Mouse (Mus musculus) stomach, embryonic 16.5 days (tissue): Measurements from ENCODE around the gene Il23a. TPM values are rescaled to one million over a fixed set of nuclear protein-coding genes. Genes with fewer than 3 reads are reported as not detected.

Experiments
- polyA plus RNA-seq: library from polyadenylated mRNA; unstranded; fragments of >200 nt; fragmentation: Nextera tagmentation; extraction: Ambion mirVana; gene quantifications from 2 replicates; pipeline ENCODE4 v1.2.1, GENCODE M21; 2015

Il23a gene
- polyA plus RNA-seq, 1 experiment from 2014 or later, result 0.57 TPM

Other genes with a start within 250 kb of the Il23a start
- gene Ptges3, start 239.8 kb downstream of the Il23a start, polyA plus RNA-seq, result 374 and 406 TPM in 2 replicates
- gene Atp5b, start 215.5 kb downstream of the Il23a start, polyA plus RNA-seq, result 2,507 and 2,568 TPM in 2 replicates
- gene Baz2a, start 207.2 kb downstream of the Il23a start, polyA plus RNA-seq, result 8.3 and 10.0 TPM in 2 replicates
- gene Rbms2, start 118.5 kb downstream of the Il23a start, polyA plus RNA-seq, result 30.3 and 34.2 TPM in 2 replicates
- 3.2 and 3.7 TPM in 2 replicates for gene Gls2, start 104.3 kb downstream of the Il23a start, polyA plus RNA-seq
- 32.4 and 33.5 TPM in 2 replicates for gene Spryd4, start 86.9 kb downstream of the Il23a start, polyA plus RNA-seq
- not detected in 2 replicates for gene Mip, start 72.9 kb downstream of the Il23a start, polyA plus RNA-seq
- gene Timeless, start 66.7 kb downstream of the Il23a start, polyA plus RNA-seq, result 30.4 and 35.0 TPM in 2 replicates
- gene Apon, start 44.7 kb downstream of the Il23a start, polyA plus RNA-seq, result 0.52 and 0.66 TPM in 2 replicates
- 5.7 and 7.3 TPM in 2 replicates for gene Apof, start 30.1 kb downstream of the Il23a start, polyA plus RNA-seq
- gene Stat2, start 28.2 kb downstream of the Il23a start, polyA plus RNA-seq, result 14.1 and 16.1 TPM in 2 replicates
- 29.0 and 30.4 TPM in 2 replicates for gene Pan2, start 4.6 kb upstream of the Il23a start, polyA plus RNA-seq
- 310 and 315 TPM in 2 replicates for gene Cnpy2, start 23.7 kb upstream of the Il23a start, polyA plus RNA-seq
- gene Cs, start 39.0 kb upstream of the Il23a start, polyA plus RNA-seq, result 221 and 230 TPM in 2 replicates
- gene Coq10a, start 70.2 kb upstream of the Il23a start, polyA plus RNA-seq, result 3.4 and 3.5 TPM in 2 replicates
- 8.4 and 10.0 TPM in 2 replicates for gene Ankrd52, start 78.4 kb upstream of the Il23a start, polyA plus RNA-seq
- gene Slc39a5, start 102.5 kb upstream of the Il23a start, polyA plus RNA-seq, result 28.7 and 32.9 TPM in 2 replicates
- 72.0 and 75.5 TPM in 2 replicates for gene Nabp2, start 112.7 kb upstream of the Il23a start, polyA plus RNA-seq
- 37.0 and 38.5 TPM in 2 replicates for gene Rnf41, start 112.9 kb upstream of the Il23a start, polyA plus RNA-seq
- 59.5 and 62.4 TPM in 2 replicates for gene Smarcc2, start 160.5 kb upstream of the Il23a start, polyA plus RNA-seq
- gene Myl6, start 195.4 kb upstream of the Il23a start, polyA plus RNA-seq, result 2,126 and 2,216 TPM in 2 replicates
- gene Myl6b, start 199.9 kb upstream of the Il23a start, polyA plus RNA-seq, result 2.7 and 3.9 TPM in 2 replicates
- gene Esyt1, start 227.1 kb upstream of the Il23a start, polyA plus RNA-seq, result 32.9 TPM in 2 replicates
- 10.7 and 10.8 TPM in 2 replicates for gene Zc3h10, start 249.0 kb upstream of the Il23a start, polyA plus RNA-seq